Mouse (Mus musculus) adrenal gland, adult 18-20 months (tissue): ENCODE measurements at regions not wholly inside any gene's neighbourhood (a gene's known extent, or its start where the extent isn't known, plus 50 kb on each side); places are given as distances from the start of the nearest gene placed in this dataset.

Experiments used
- DNase-seq, 2 experiments: peaks; one replicate each; pipeline ENCODE4 v3.0.0; 2021 to 2022; ENCODE audit warnings: low spot score in 2 of 2

GRCm38 (mm10) chr6:6657928-6658500 is 79.6 kb upstream of the Sem1 start:
- no peak for DNase-seq

- DNase-seq, result no peak
Observed at GRCm38 (mm10) chr6:6660072-6660471, 81.6 kb upstream of the Sem1 start.

- no peak for DNase-seq
Observed at GRCm38 (mm10) chr6:6666762-6667161, 88.3 kb upstream of the Sem1 start.

- no peak for DNase-seq
Observed at GRCm38 (mm10) chr6:6689241-6689640, 110.8 kb upstream of the Sem1 start.

GRCm38 (mm10) chr6:6690188-6690587 is 111.7 kb upstream of the Sem1 start:
- no peak for DNase-seq

GRCm38 (mm10) chr6:6692056-6692770 is 113.8 kb upstream of the Sem1 start:
- no peak for DNase-seq

GRCm38 (mm10) chr6:6695742-6696430 is 117.4 kb upstream of the Sem1 start:
- no peak for DNase-seq

- DNase-seq, result peak in 1 of 2 experiments; percentile 6
Observed at GRCm38 (mm10) chr6:6697418-6697979, 119.0 kb upstream of the Sem1 start.

GRCm38 (mm10) chr6:6706729-6707128 is 128.3 kb upstream of the Sem1 start:
- DNase-seq, result no peak

- no peak for DNase-seq
Observed at GRCm38 (mm10) chr6:6709057-6709456, 130.6 kb upstream of the Sem1 start.

- DNase-seq, result no peak
Observed at GRCm38 (mm10) chr6:6730259-6730658, 132.9 kb upstream of the Dlx6 start.

- no peak for DNase-seq
Observed at GRCm38 (mm10) chr6:6745394-6745793, 117.7 kb upstream of the Dlx6 start.

- DNase-seq, result no peak
Observed at GRCm38 (mm10) chr6:6779157-6779556, 84.0 kb upstream of the Dlx6 start.

- DNase-seq, result no peak
Observed at GRCm38 (mm10) chr6:6781556-6781955, 81.6 kb upstream of the Dlx6 start.

- no peak for DNase-seq
Observed at GRCm38 (mm10) chr6:6785939-6786490, 77.1 kb upstream of the Dlx6 start.

- DNase-seq, result no peak
Observed at GRCm38 (mm10) chr6:6787490-6787889, 75.6 kb upstream of the Dlx6 start.

- no peak for DNase-seq
Observed at GRCm38 (mm10) chr6:6794320-6795018, 68.7 kb upstream of the Dlx6 start.

GRCm38 (mm10) chr6:6800377-6800776 is 62.8 kb upstream of the Dlx6 start:
- DNase-seq, result no peak

- no peak for DNase-seq
Observed at GRCm38 (mm10) chr6:6801563-6802259, 61.4 kb upstream of the Dlx6 start.
